Mouse (Mus musculus) ovary, postnatal 10 days (tissue): ENCODE data around the gene Adgrb2.

Experiments used
- DNase-seq: peaks from one replicate; pipeline ENCODE4 v3.0.0; 2022; ENCODE audit warnings: low spot score

Gene Adgrb2

GRCm38 (mm10) chr4:129987825-129988504 lies 3.3 kb downstream of the Adgrb2 start:
- no peak for DNase-seq

- no peak for DNase-seq
Measured at GRCm38 (mm10) chr4:129989925-129990324, 5.3 kb downstream of the Adgrb2 start.

- DNase-seq = no peak
Measured at GRCm38 (mm10) chr4:129992720-129993119, 8.1 kb downstream of the Adgrb2 start.

- no peak for DNase-seq
Measured at GRCm38 (mm10) chr4:129993213-129993612, 8.5 kb downstream of the Adgrb2 start.

- no peak for DNase-seq
Measured at GRCm38 (mm10) chr4:129993944-129994695, 9.4 kb downstream of the Adgrb2 start.

GRCm38 (mm10) chr4:129994728-129995127 lies 10.1 kb downstream of the Adgrb2 start:
- DNase-seq = no peak

GRCm38 (mm10) chr4:129995255-129995654 lies 10.6 kb downstream of the Adgrb2 start:
- no peak for DNase-seq

- DNase-seq = no peak
Measured at GRCm38 (mm10) chr4:129996015-129996414, 11.3 kb downstream of the Adgrb2 start.

GRCm38 (mm10) chr4:129998124-129998523 lies 13.5 kb downstream of the Adgrb2 start:
- DNase-seq = no peak

GRCm38 (mm10) chr4:130001710-130002109 lies 17.0 kb downstream of the Adgrb2 start:
- no peak for DNase-seq

GRCm38 (mm10) chr4:130002157-130002556 lies 17.5 kb downstream of the Adgrb2 start:
- DNase-seq = no peak

GRCm38 (mm10) chr4:130005593-130005992 lies 20.9 kb downstream of the Adgrb2 start:
- no peak for DNase-seq

GRCm38 (mm10) chr4:130006533-130006932 lies 21.9 kb downstream of the Adgrb2 start:
- DNase-seq = no peak

- no peak for DNase-seq
Measured at GRCm38 (mm10) chr4:130009043-130009442, 24.4 kb downstream of the Adgrb2 start.

GRCm38 (mm10) chr4:130010723-130011122 lies 26.1 kb downstream of the Adgrb2 start:
- no peak for DNase-seq

GRCm38 (mm10) chr4:130012234-130012633 lies 27.6 kb downstream of the Adgrb2 start:
- no peak for DNase-seq

GRCm38 (mm10) chr4:130013111-130013510 lies 28.4 kb downstream of the Adgrb2 start:
- no peak for DNase-seq

- no peak for DNase-seq
Measured at GRCm38 (mm10) chr4:130016010-130016409, 31.3 kb downstream of the Adgrb2 start.

- no peak for DNase-seq
Measured at GRCm38 (mm10) chr4:130017036-130017674, 32.5 kb downstream of the Adgrb2 start.

GRCm38 (mm10) chr4:130022952-130023351 lies 38.3 kb downstream of the Adgrb2 start:
- no peak for DNase-seq

- DNase-seq = no peak
Measured at GRCm38 (mm10) chr4:130023511-130024231, 39.0 kb downstream of the Adgrb2 start.

GRCm38 (mm10) chr4:130025544-130025943 lies 40.9 kb downstream of the Adgrb2 start:
- DNase-seq = no peak
